Comparison of ENCODE assay signal across 10 mouse cellular contexts in genomic region chr7:114892618-114893257, GRCm38 (mm10).
DNase-seq lines count a peak whose midpoint lies in the region; ATAC-seq lines count a peak whose summit lies in the region.
"Had no signal": no experiment of that assay in that cellular context is flagged by ENCODE, and none has a peak within 500 bp of the region (broad histone marks: within the 10 kb centered on the region; RNA-seq: fewer than 3 reads in every experiment).

No protein-coding gene starts in this region.

- no peak overlapping the region for H3K9ac ChIP-seq in forebrain, embryonic 13.5 days
- no peak overlapping the region for H3K9ac ChIP-seq in forebrain, embryonic 11.5 days (ENCODE audit: low read length)
- H3K9ac ChIP-seq: liver, embryonic 14.5 days had no signal

- H3K27ac ChIP-seq in forebrain, embryonic 13.5 days: no peak overlapping the region; the same call in 1 of the 2 replicates
- no peak overlapping the region for H3K27ac ChIP-seq in forebrain, embryonic 11.5 days (ENCODE audit: low read depth, low read length)
- H3K27ac ChIP-seq: heart, adult 2 months; liver, embryonic 14.5 days had no signal

- no peak for DNase-seq in forebrain, embryonic 11.5 days (ENCODE audit: low spot score)
- DNase-seq in adipocyte (ENCODE audit: low spot score): peak; percentile 4
- peak; percentile 13 to 53 for DNase-seq in left cerebral cortex, adult 9 months (ENCODE audit: low spot score in 2 of 2)
- no peak for DNase-seq in ovary, postnatal 10 days (ENCODE audit: low spot score)
- no peak for DNase-seq in thymus, postnatal 10 days (ENCODE audit: low spot score in 2 of 2)
- no peak for DNase-seq in T-cell, adult 2 months (ENCODE audit: low spot score)

- peaks cover 24% of the 10 kb centered on the region for H3K4me1 ChIP-seq in forebrain, embryonic 13.5 days
- no peaks in the 10 kb centered on the region for H3K4me1 ChIP-seq in forebrain, embryonic 11.5 days (replicated peaks; ENCODE audit: control insufficient read depth, insufficient read depth, low read length)

- H3K36me3 ChIP-seq in forebrain, embryonic 13.5 days (ENCODE audit: poor library complexity, severe bottlenecking): no peaks in the 10 kb centered on the region
- no peaks in the 10 kb centered on the region for H3K36me3 ChIP-seq in forebrain, embryonic 11.5 days (ENCODE audit: control insufficient read depth, insufficient read depth, low read length)

- no peak overlapping the region for H3K4me3 ChIP-seq in forebrain, embryonic 13.5 days
- no peak overlapping the region for H3K4me3 ChIP-seq in forebrain, embryonic 11.5 days (ENCODE audit: low read depth, low read length)
- H3K4me3 ChIP-seq: heart, adult 2 months had no signal

- no peaks in the 10 kb centered on the region for H3K9me3 ChIP-seq in forebrain, embryonic 13.5 days (replicated peaks)
- H3K9me3 ChIP-seq in forebrain, embryonic 11.5 days (ENCODE audit: control insufficient read depth, low read length): no peaks in the 10 kb centered on the region

- no peak overlapping the region for H3K4me2 ChIP-seq in forebrain, embryonic 13.5 days
- no peak overlapping the region for H3K4me2 ChIP-seq in forebrain, embryonic 11.5 days (ENCODE audit: low read depth, low read length, severe bottlenecking)

- peak; percentile 82 for ATAC-seq in forebrain, embryonic 13.5 days
- no peak for ATAC-seq in forebrain, embryonic 11.5 days (replicated peaks; ENCODE audit: low FRiP score)
- ATAC-seq in frontal cortex, adult (ENCODE audit: low TSS enrichment): peak; percentile 88

- peaks cover 32% of the 10 kb centered on the region for H3K27me3 ChIP-seq in forebrain, embryonic 13.5 days
- no peaks in the 10 kb centered on the region for H3K27me3 ChIP-seq in forebrain, embryonic 11.5 days (ENCODE audit: control insufficient read depth, insufficient read depth, low read length)

Comparison
In these comparisons a context has a peak if more than half of its experiments do, and no peak if none do; other contexts are left out.
1. DNase-seq: peak in adipocyte (single experiment) and left cerebral cortex, adult 9 months (2 of 2); none in forebrain, embryonic 11.5 days (single experiment), ovary, postnatal 10 days (single experiment), thymus, postnatal 10 days (0 of 2) and T-cell, adult 2 months (single experiment).